Mouse (Mus musculus) E14TG2a.4 (cell line): Measurements from ENCODE around the gene Ppara.
A peak's percentile ranks its signal among the peaks of the same experiment; 100 is the strongest.

Source experiments
- H3K27me3 ChIP-seq: 2 replicates; pipeline ENCODE4 v1.6.1; 2014; ENCODE audit warnings: low read length, control low read depth; ENCODE audit not compliant: insufficient read depth
- H3K36me3 ChIP-seq: 2 replicates; pipeline ENCODE4 v1.6.1; 2014; ENCODE audit warnings: low read length, control low read depth; ENCODE audit not compliant: insufficient read depth
- H3K4me1 ChIP-seq: replicated peaks from 2 replicates; pipeline ENCODE4 v1.6.1; 2014; ENCODE audit warnings: low read depth, low read length, control low read depth
- H3K4me3 ChIP-seq: replicated peaks from 2 replicates; pipeline ENCODE4 v1.5.1; 2014; ENCODE audit warnings: mild to moderate bottlenecking, low read length
- H3K9me3 ChIP-seq: 2 replicates; pipeline ENCODE4 v1.6.1; 2014; ENCODE audit warnings: low read length, control low read depth
- CTCF ChIP-seq: conservative IDR thresholded peaks from 2 replicates; pipeline ENCODE4 v1.5.1; 2014; ENCODE audit warnings: low read length
- NANOG ChIP-seq: IDR thresholded peaks from 2 replicates; pipeline ENCODE4 v1.6.1; 2014; ENCODE audit warnings: borderline replicate concordance, low read length, mixed read lengths
- POU5F1 ChIP-seq: IDR thresholded peaks from 2 replicates; pipeline ENCODE4 v1.6.1; 2014; ENCODE audit warnings: low read length, borderline replicate concordance

Ppara gene

GRCm38 (mm10) chr15:85734148-85734547 lies 635 bp upstream of the Ppara start:
- H3K27me3 ChIP-seq: peaks cover 61% of the 10 kb centered on the region
- no peaks in the 10 kb centered on the region for H3K9me3 ChIP-seq
- TF ChIP-seq NANOG (no peak), POU5F1 (no peak), CTCF (no peak)

GRCm38 (mm10) chr15:85735063-85735835 lies 466 bp downstream of the Ppara start:
- Histone ChIP-seq H3K4me1 (peaks cover 15% of the 10 kb centered on the region), H3K27me3 (peaks cover 68% of the 10 kb centered on the region), H3K36me3 (no peaks in the 10 kb centered on the region), H3K4me3 (peak overlapping the region; percentile 92), H3K9me3 (no peaks in the 10 kb centered on the region)
- TF ChIP-seq NANOG (no peak), CTCF (no peak), POU5F1 (no peak)

More at GRCm38 (mm10) chr15:85734148-85734547, 635 bp upstream of the Ppara start:
- no peaks in the 10 kb centered on the region for H3K36me3 ChIP-seq
- H3K4me1 ChIP-seq: peaks cover 15% of the 10 kb centered on the region
- peak overlapping the region; percentile 92 for H3K4me3 ChIP-seq

- Histone ChIP-seq H3K27me3 (peaks cover 68% of the 10 kb centered on the region), H3K4me3 (peak overlapping the region; percentile 92), H3K36me3 (no peaks in the 10 kb centered on the region), H3K4me1 (peaks cover 15% of the 10 kb centered on the region), H3K9me3 (no peaks in the 10 kb centered on the region)
- TF ChIP-seq CTCF (no peak), POU5F1 (no peak), NANOG (no peak)
Measured at GRCm38 (mm10) chr15:85735836-85736190, 1.0 kb downstream of the Ppara start.

GRCm38 (mm10) chr15:85736506-85736905 lies 1.7 kb downstream of the Ppara start:
- Histone ChIP-seq H3K36me3 (no peaks in the 10 kb centered on the region), H3K27me3 (peaks cover 72% of the 10 kb centered on the region), H3K9me3 (no peaks in the 10 kb centered on the region), H3K4me1 (peaks cover 15% of the 10 kb centered on the region), H3K4me3 (0 out of 2 replicates have a peak overlapping the region, but pooled peaks have one; percentile 92)
- TF ChIP-seq CTCF: no peak
- no peak for TF ChIP-seq NANOG
- TF ChIP-seq POU5F1: no peak

- TF ChIP-seq POU5F1 (no peak), NANOG (no peak), CTCF (no peak)
- Histone ChIP-seq H3K36me3 (no peaks in the 10 kb centered on the region), H3K27me3 (peaks cover 60% of the 10 kb centered on the region), H3K4me1 (peaks cover 15% of the 10 kb centered on the region), H3K9me3 (no peaks in the 10 kb centered on the region), H3K4me3 (no peak overlapping the region)
Measured at GRCm38 (mm10) chr15:85738416-85738815, 3.6 kb downstream of the Ppara start.

GRCm38 (mm10) chr15:85738939-85739338 lies 4.2 kb downstream of the Ppara start:
- no peaks in the 10 kb centered on the region for H3K36me3 ChIP-seq
- H3K4me3 ChIP-seq: no peak overlapping the region
- H3K27me3 ChIP-seq: peaks cover 60% of the 10 kb centered on the region
- TF ChIP-seq POU5F1: no peak
- no peak for TF ChIP-seq CTCF
- TF ChIP-seq NANOG: no peak
- H3K4me1 ChIP-seq: peaks cover 15% of the 10 kb centered on the region
- H3K9me3 ChIP-seq: no peaks in the 10 kb centered on the region

GRCm38 (mm10) chr15:85742608-85743007 lies 7.8 kb downstream of the Ppara start:
- no peak for TF ChIP-seq CTCF
- no peak for TF ChIP-seq POU5F1
- no peak for TF ChIP-seq NANOG
- no peaks in the 10 kb centered on the region for H3K9me3 ChIP-seq

GRCm38 (mm10) chr15:85743946-85744345 lies 9.2 kb downstream of the Ppara start:
- Histone ChIP-seq H3K36me3 (no peaks in the 10 kb centered on the region), H3K27me3 (peaks cover 32% of the 10 kb centered on the region), H3K4me1 (no peaks in the 10 kb centered on the region), H3K9me3 (no peaks in the 10 kb centered on the region), H3K4me3 (no peak overlapping the region)
- TF ChIP-seq CTCF (no peak), POU5F1 (no peak), NANOG (no peak)

More at GRCm38 (mm10) chr15:85742608-85743007, 7.8 kb downstream of the Ppara start:
- Histone ChIP-seq H3K4me1 (no peaks in the 10 kb centered on the region), H3K4me3 (no peak overlapping the region), H3K36me3 (no peaks in the 10 kb centered on the region), H3K27me3 (peaks cover 35% of the 10 kb centered on the region)
